Mouse (Mus musculus): ENCODE measurements at regions not wholly inside any gene's neighbourhood (a gene's known extent, or its start where the extent isn't known, plus 50 kb on each side); places are given as distances from the start of the nearest gene placed in this dataset.

- no peak for DNase-seq (ENCODE audit: low spot score)
Measured at GRCm38 (mm10) chr17:45291052-45291451, 142.5 kb downstream of the Cdc5l start.

GRCm38 (mm10) chr17:45285621-45286189, 147.8 kb downstream of the Cdc5l start:
- no peak for DNase-seq (ENCODE audit: low spot score)

DNA sequence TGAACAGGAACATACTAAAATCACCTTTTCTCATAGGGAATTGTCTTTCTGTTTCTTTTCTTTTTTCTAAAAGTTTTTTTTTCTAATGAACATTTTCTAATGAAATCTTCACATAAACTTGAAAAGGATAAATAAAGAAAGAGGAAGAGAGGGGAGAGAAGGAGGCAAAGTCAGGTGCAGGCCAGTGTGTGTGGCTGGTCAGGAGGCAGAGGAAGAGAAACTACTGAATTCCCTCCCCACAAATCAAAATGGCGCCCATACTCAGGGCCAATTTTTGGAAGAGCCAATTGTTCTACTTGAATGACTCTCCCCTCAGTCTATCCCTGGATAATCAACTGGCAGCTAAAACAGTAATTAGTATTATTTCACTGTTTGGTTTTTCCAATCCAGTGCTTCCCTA, 152.0 kb downstream of the Cdc5l start:
- no peak for DNase-seq (ENCODE audit: low spot score)

- no peak for DNase-seq (ENCODE audit: low spot score)
Measured at GRCm38 (mm10) chr17:45279811-45280205, 153.7 kb downstream of the Cdc5l start.

DNA sequence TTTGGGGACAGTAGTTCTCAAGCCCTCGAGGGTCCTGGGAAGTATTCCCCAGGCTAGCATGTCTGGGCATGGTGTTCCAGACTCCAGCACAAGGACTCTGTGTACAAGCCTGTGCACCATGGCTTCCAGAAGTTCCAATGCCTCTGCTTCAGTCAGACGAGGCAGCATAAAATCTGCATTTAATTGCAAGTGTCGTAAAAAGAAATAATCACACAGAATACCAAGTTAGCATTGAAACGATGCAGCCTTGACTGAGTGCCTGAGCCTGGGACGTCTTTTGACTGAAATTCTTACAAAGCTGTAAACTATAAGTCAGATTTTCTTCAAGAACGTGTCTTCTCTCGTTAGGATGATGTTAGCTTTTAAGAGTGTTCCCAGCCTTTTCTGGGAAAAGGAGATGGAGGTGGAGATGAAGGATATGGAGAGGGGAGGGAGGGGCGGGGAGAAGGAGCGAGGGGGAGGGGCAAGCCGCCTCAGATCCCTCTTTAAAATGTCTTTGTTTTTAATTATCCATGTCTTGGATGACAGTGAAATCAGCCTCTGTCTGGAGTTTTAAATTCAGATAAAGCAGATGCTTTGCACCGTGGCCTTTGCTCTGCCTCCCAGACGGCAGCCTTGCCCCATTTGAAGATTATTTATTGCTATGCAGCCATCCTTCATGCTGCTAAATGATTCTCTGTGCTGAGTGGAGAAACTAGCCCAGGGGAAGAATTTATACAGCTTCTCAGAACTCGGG, 154.3 kb downstream of the Cdc5l start:
- DNase-seq (ENCODE audit: low spot score): peak; percentile 52

GRCm38 (mm10) chr17:45277516-45277915, 156.0 kb downstream of the Cdc5l start:
- no peak for DNase-seq (ENCODE audit: low spot score)

DNA sequence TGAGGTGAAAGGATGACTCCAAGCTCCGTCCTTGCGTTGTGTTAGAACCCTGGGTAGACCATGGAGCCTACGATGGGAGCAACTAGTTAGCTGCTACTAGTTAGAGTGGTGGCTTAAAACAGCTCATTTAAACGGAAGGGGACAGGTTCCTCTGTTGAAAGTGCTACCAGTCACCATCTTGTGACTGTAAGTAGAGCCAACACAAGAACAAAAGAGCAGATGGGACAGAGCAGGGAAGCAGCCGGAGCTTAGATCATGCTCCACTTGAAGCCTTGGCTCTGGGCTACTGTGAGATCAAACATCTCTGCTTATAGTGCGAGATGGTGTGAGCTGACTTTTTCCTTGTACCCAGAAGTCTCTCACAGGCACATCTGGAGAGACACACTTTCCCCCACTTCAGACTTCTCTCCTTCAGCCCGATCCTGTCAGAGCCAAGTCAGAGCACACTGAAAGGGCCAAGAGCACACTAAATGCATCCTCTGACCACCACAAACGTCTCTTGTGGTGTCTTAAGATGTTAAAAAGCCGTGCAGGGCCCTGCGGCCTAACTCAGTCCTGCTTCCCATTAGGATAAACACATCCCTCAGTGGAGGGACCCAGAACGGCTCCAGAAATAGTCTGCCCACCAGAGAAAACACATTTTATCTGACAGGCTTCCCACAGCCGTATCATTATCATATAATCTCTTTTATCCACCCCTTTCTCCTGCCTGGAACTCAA, 156.7 kb downstream of the Cdc5l start:
- no peak for DNase-seq (ENCODE audit: low spot score)

DNA sequence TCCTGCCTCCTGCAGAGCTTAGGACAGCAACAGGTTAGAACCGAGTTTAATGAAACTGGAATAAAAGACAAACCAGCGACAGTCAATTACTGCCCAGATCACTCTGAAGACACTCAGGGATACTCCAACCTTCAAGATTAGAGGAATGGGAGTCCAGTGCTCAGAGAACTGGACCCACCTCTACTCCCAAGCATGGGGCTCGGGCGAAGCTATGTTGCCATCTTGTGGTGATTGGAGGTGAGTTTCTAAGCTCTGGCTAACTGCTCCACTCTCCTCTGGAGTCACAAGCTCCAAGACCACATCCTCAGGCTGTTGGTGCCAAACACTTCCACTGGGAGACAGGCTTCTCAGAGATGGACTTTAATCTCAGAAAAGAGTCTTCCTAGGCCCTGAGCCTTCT, 158.6 kb downstream of the Cdc5l start:
- peak; percentile 60 for DNase-seq (ENCODE audit: low spot score)

DNA sequence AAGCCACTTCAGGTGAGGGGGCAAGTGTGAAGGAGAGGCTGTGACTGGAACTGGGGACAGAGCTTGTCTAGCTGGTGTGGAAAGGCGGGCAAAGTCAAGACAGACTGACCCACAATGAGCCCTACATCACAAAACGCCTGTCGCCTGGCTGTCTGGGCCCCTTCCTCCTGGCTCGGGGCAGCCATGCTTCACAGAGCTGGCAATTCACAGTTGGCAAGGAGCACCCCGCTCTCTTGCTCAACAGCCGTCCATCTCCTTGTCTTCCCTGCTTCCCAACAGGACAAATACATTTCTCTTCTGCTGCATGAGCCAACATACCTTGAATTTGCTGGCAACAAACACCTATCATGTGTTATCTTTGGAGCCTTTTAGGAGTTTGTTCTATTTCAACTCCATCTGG, 166.8 kb downstream of the Cdc5l start:
- no peak for DNase-seq (ENCODE audit: low spot score)

GRCm38 (mm10) chr17:45265587-45265986, 167.9 kb downstream of the Cdc5l start:
- DNase-seq (ENCODE audit: low spot score): no peak

DNA sequence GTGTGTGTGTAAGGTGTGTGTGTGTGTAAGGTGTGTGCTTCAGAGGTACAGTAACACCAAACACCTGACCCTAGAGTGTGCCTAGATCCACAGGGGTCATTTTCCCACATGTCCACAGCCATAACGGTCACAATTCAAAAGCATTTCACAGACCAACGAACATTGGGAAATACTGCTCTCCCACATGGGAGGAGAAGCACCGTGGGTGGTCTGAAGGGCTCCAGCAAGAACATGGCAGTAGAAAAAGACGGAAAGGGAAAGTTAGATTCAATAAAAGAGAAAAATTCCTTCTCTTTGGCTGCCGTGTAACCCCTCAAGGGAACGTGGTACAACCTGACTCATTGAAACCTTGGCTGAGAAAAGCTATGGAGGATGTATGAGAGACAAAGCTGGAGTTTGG, 169.1 kb downstream of the Cdc5l start:
- DNase-seq (ENCODE audit: low spot score): no peak

- no peak for DNase-seq (ENCODE audit: low spot score)
Measured at GRCm38 (mm10) chr17:45260421-45260820, 173.1 kb downstream of the Cdc5l start.

DNA sequence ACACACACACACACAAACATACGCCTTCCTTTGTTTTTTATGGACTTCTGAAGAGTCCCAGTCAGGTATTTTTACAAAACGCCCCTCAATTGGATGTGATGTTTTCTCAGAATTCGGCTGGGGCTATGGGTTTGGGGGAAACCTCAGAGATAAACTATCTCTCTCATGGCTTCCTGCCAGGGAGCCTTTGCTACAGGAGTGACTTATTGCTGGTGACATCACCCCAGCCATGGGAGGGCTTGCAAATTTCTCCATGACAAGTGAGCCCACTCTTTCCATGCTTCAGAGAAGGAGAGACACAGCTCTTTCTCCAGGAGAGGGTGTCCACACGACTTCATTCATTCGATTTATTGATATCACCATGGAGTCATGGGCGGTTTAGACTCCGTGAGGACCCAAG, 175.5 kb downstream of the Cdc5l start:
- no peak for DNase-seq (ENCODE audit: low spot score)

DNA sequence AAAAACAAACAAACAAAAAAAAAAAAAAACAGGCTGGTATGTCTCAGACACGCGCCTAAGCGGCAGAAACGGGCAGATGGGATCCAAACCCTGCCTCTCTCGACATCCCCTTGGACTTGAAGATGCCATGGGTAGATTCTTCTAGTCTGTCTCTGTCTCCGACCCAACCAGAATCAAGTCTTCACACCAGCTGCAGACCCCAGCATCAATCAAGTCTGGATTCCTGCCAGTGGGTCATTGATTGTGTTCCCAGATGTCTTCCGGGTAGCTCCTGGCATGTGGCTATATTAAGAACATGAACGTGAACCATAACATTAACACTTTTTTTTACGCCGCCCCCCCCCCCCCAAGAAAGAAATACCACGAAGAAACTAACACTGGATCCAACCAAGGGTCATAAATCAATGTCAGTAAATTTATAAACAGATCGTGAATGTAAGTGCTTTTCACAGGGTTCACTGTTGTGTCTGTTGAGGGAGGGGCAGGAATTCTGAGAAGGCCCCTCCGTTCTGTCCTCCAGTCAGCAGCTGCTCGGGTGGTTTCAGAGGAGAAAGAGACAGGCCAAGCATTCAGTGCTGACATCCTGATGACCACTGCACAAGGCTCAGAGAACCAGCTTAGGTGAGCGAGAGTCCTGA, 180.8 kb downstream of the Cdc5l start:
- peak; percentile 51 for DNase-seq (ENCODE audit: low spot score)

DNA sequence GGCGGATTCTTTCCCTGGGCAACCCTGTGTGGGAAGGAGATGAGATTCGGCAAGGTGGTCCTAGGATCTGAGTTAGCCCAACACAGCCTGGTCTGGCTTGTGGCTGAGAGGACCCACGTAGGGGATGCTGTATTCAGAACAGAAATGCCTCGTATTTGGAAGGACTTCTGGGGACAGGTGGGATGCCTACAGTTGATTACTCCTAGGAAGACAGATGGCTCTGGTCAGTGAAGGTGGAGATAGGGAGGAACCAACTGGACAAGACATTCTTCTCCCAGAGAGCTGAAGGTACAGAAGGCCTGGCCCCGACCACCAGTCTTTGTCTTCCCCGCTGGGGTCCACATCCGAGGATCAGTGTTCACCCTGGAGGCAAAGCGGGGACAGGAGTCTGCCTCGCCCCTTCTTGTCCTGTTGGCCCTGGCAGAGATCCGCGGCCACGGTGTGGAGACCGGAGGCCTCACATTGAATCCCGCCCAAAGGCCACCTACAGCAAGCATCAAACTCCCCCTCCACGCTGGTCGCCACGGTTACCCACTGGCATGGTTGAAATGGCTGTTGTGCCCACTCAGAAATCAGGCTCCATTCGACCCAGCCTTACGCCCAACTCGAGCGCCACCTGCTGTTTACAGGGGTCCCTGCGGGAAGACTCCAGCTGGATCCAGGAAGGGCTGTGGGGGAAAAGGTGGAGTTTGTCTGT, 182.4 kb downstream of the Cdc5l start:
- peak; percentile 85 for DNase-seq (ENCODE audit: low spot score)

- DNase-seq (ENCODE audit: low spot score): no peak
Measured at GRCm38 (mm10) chr17:45250450-45250849, 183.1 kb downstream of the Cdc5l start.

DNA sequence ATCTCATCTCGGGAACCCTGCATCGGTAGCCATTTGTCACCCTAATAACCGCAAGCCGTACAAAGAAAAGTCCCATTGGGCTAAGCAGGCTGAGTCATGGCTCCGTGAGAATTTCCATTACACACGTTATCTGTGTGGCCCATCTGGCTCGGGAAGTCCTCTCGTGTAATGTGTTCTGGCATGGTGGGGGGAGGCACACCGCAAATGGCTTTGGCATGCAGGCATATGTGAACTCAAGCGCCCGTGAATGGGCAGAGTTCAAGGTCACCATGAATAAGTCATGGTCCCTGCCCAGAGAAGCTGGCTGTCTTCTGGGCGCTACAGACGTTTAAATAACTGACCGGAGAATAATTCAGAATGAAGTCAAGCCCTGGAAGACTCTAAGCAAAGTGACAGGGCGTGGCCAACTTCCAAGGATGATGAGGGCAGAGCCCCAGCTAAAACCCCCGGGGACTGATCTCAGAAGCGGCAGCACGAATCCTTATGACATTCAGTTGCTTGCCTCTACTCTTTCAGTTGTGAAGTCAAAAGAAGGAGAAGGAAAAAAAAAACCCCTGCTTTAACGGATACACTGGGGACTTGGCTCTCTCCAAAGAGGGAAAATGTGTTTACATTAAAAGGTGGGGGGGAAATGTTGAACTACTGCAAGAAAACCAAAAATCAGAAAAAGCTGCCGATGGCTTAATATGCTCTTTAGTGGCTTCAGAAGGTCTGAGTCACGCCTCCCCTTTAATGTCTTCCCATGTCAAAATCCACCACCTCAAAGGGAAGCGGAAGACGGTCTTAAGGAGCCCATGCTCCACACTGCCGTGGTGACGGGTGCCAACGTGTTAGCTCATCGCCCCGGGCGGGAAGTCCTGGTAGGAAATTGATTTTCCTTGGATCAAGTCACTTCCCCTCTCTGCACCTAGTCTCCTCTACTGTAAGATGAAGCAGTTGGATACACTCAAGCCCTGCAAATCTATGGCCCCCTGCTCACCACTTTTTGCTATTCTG, 186.1 kb downstream of the Cdc5l start:
- no peak for DNase-seq (ENCODE audit: low spot score)

DNA sequence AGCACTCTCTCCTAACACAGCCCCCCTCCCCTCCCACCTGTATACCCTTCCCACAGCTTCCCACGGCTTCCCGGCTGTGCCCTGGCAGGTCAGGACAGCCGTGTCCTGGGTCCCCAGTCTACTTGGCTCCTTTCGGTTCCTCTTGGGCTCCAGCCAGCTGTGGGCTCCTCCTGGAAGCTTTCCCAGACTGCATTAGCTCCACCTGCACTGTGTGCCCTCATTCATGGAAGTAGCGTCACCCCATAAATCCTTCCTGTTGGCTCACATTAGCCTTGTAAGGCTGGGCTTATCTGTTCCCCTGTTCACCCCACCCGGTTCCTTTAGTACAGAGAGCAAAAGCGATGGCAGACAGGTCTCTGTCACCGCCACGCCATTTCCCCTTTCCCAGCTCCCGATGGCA, 188.7 kb downstream of the Cdc5l start:
- no peak for DNase-seq (ENCODE audit: low spot score)

DNA sequence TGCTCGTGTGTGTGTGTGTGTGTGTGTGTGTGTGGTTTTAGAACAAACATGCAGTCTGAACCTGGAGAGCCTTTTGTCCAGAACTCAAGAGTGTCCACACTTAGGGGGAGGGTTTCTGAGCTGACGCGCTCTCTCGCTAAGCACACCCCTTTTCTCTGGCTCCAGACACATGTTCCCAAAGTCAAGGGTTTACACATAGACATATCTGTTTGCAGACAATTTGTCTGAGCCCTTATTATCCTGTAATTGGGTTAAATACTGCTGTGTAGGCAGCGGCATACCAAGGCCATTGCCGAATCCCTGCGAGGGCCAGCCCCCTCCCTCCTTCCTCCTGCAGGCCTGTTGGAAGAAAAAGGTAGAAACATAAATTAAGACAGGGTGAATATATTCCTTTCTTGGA, 190.4 kb downstream of the Cdc5l start:
- no peak for DNase-seq (ENCODE audit: low spot score)

DNA sequence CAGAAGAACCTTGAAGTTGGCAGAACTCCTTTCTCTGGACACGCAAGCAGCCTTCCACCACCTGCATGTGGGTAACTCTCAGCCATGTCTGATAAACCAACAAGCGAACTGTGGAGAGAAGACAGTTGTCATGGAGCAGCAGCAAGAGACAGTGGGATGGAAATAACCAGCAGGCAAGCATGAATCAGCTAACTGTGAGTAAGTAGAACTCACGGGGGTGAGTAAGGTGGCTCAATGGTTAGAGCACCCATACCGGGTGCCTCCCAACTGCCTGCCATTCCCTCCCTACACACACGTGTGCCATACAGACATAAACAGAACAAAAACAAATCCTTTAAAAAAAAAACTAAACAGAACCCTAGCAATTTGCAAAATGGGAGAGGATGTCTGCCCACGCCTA, 191.5 kb downstream of the Cdc5l start:
- no peak for DNase-seq (ENCODE audit: low spot score)

- DNase-seq (ENCODE audit: low spot score): peak; percentile 29
Measured at GRCm38 (mm10) chr17:45240963-45241543, 192.5 kb downstream of the Cdc5l start.

Measured in embryo, embryonic 10.5 days (tissue).